Mouse (Mus musculus): Measurements from ENCODE around the gene Hbq1a. TPM values are rescaled to one million over a fixed set of nuclear protein-coding genes. Genes with fewer than 3 reads are reported as not detected.

Hbq1a gene
- polyA plus RNA-seq, 1 experiment from 2014 or later, result 6.1 TPM

DNA sequence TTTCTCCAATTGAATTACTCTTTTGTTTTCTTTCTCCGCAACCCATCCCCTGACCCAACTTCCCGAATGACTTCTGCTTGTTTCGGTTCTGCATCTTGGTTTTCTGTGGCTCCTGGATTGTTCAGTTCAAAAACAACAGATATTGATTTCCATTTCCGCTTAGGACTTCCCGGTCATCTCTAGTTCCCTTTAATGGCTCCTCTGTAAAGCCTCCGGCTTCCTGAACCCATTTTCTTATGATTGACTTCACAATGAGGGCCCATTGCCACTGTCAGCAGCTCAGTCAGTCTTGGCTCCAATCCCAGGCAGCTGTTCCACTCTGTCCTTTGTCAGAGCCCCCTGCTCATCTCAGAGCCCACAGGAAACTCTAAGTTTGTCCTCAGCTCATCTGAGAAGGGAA lies 31.2 kb downstream of the Hbq1a start:
- H3K4me1 ChIP-seq (replicated peaks), result 0 out of 2 replicates have a peak, but pooled peaks cover 4% of the 10 kb centered on the region
- WGBS (ENCODE audit: insufficient replicate concordance), result 35% methylated on average over 6 of the region's 6 CpGs
- no peak overlapping the region for H3K9ac ChIP-seq
- no peaks in the 10 kb centered on the region for H3K9me3 ChIP-seq (replicated peaks)
- no peak overlapping the region for H3K27ac ChIP-seq
- H3K27me3 ChIP-seq, result peaks cover 14% of the 10 kb centered on the region; the same call in 1 of the 2 replicates
- H3K36me3 ChIP-seq, result no peaks in the 10 kb centered on the region
- H3K4me3 ChIP-seq (replicated peaks), result no peak overlapping the region
- no peak overlapping the region for H3K4me2 ChIP-seq
- DNase-seq (no peak), ATAC-seq (ENCODE audit: low read depth) (no peak)

DNA sequence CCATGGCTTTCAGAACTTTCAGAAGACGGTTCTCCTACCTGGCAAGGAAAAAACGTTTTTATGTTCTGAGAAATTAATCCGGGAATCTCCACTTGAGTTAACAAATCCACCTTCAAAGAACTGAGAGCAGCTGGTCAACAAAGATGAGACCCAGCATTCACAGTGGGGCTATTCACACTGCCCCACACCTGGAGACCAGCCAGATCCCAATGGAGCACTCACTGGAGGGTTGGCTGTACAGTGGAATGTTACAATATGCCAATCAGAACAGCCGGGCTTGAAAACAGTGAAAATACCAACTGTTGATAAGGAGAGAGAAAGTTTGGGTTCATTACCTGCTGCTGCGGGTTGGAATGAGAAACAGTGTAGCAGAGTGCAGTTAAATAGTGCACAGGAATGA lies 32.0 kb downstream of the Hbq1a start:
- 53% methylated on average over 5 of the region's 5 CpGs for WGBS (ENCODE audit: insufficient replicate concordance)
- no peak overlapping the region for H3K27ac ChIP-seq
- no peak overlapping the region for H3K4me2 ChIP-seq
- no peak overlapping the region for H3K4me3 ChIP-seq (replicated peaks)
- H3K9ac ChIP-seq, result no peak overlapping the region
- no peak for DNase-seq
- no peaks in the 10 kb centered on the region for H3K9me3 ChIP-seq (replicated peaks)
- ATAC-seq (ENCODE audit: low read depth), result no peak
- H3K4me1 ChIP-seq (replicated peaks), result 0 out of 2 replicates have a peak, but pooled peaks cover 4% of the 10 kb centered on the region
- H3K27me3 ChIP-seq, result peaks cover 9% of the 10 kb centered on the region; the same call in 1 of the 2 replicates
- H3K36me3 ChIP-seq, result no peaks in the 10 kb centered on the region

DNA sequence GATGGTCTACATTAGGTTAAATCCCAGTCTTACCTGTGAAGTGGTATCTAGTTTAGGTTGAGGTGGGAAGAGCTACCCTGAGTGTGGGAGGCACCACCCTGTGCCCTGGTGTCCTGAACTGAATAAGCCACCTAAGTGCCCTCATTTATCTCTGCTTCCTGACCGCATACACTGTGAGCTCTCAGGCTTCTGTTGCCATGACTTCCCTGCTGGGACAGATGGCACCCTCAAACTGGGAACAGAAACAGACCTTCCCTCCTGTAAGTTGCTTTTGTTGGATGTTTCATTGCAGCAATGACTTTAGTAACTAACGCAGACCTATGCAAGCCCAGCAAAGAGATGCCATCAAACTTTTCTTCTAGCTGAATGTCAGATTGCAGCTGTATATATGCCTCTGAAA lies 33.4 kb downstream of the Hbq1a start:
- 0 out of 2 replicates have a peak, but pooled peaks cover 4% of the 10 kb centered on the region for H3K4me1 ChIP-seq (replicated peaks)
- peaks cover 2% of the 10 kb centered on the region; the same call in 1 of the 2 replicates for H3K27me3 ChIP-seq
- H3K4me3 ChIP-seq (replicated peaks), result no peak overlapping the region
- 61% methylated on average over 2 of the region's 2 CpGs for WGBS (ENCODE audit: insufficient replicate concordance)
- H3K9me3 ChIP-seq (replicated peaks), result no peaks in the 10 kb centered on the region
- DNase-seq, result no peak
- no peak overlapping the region for H3K9ac ChIP-seq
- no peak overlapping the region for H3K4me2 ChIP-seq
- H3K27ac ChIP-seq, result no peak overlapping the region
- ATAC-seq (ENCODE audit: low read depth), result no peak
- no peaks in the 10 kb centered on the region for H3K36me3 ChIP-seq

DNA sequence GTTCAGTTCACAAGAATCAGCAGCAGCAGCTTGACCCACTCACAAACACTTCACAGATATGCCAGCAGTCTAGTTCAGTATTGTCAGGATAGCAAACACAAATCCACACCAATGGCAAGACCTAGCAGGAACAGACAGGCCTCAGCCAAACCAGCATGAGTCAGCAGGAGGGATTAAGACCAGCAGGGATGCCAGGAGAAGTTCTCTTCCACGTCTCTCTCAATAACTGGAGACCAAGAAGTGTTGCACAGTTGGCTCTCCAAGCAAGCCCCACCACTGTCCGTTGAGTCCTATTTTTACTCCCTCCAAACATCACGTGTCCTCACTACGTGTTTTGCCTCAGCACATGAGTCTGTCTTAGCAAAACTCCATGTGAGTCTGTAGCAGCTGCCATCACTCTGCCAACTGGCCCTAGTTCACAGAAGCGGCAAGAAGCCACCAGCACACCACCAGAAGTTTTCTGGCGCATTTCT lies 36.6 kb downstream of the Hbq1a start:
- DNase-seq, result no peak
- no peak for ATAC-seq (ENCODE audit: low read depth)
- 70% methylated on average over 6 of the region's 6 CpGs for WGBS (ENCODE audit: insufficient replicate concordance)
- Histone ChIP-seq H3K27me3 (peaks cover 9% of the 10 kb centered on the region; the same call in 1 of the 2 replicates), H3K4me1 (replicated peaks) (no peaks in the 10 kb centered on the region), H3K9ac (no peak overlapping the region), H3K4me3 (replicated peaks) (no peak overlapping the region), H3K27ac (no peak overlapping the region), H3K9me3 (replicated peaks) (no peaks in the 10 kb centered on the region), H3K4me2 (no peak overlapping the region), H3K36me3 (no peaks in the 10 kb centered on the region)

DNA sequence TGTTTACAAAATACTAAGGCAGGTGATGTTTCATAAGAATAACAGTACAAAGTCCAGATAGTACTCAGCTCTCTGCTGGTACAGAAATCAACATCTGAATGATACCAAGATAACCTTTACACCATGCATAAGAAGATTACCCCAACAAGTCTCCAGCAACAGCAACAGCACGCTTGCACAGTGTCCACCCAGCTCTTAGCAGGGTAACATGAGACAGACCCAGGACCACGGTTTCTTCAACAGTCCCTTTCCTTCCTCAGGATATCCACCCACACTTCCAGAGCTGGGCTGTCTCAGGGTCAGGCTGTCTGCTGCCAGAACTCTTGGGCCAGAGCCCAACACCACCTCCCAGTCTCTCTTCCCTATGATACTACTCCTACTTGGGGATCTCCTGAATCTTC lies 39.3 kb downstream of the Hbq1a start:
- Histone ChIP-seq H3K9ac (no peak overlapping the region), H3K4me3 (replicated peaks) (no peak overlapping the region), H3K4me2 (no peak overlapping the region), H3K27ac (no peak overlapping the region), H3K27me3 (peaks cover 19% of the 10 kb centered on the region), H3K4me1 (replicated peaks) (peaks cover 9% of the 10 kb centered on the region), H3K9me3 (replicated peaks) (no peaks in the 10 kb centered on the region), H3K36me3 (no peaks in the 10 kb centered on the region)
- WGBS (ENCODE audit: insufficient replicate concordance), result 26% methylated on average over 2 of the region's 2 CpGs
- ATAC-seq (ENCODE audit: low read depth), result no peak
- no peak for DNase-seq

DNA sequence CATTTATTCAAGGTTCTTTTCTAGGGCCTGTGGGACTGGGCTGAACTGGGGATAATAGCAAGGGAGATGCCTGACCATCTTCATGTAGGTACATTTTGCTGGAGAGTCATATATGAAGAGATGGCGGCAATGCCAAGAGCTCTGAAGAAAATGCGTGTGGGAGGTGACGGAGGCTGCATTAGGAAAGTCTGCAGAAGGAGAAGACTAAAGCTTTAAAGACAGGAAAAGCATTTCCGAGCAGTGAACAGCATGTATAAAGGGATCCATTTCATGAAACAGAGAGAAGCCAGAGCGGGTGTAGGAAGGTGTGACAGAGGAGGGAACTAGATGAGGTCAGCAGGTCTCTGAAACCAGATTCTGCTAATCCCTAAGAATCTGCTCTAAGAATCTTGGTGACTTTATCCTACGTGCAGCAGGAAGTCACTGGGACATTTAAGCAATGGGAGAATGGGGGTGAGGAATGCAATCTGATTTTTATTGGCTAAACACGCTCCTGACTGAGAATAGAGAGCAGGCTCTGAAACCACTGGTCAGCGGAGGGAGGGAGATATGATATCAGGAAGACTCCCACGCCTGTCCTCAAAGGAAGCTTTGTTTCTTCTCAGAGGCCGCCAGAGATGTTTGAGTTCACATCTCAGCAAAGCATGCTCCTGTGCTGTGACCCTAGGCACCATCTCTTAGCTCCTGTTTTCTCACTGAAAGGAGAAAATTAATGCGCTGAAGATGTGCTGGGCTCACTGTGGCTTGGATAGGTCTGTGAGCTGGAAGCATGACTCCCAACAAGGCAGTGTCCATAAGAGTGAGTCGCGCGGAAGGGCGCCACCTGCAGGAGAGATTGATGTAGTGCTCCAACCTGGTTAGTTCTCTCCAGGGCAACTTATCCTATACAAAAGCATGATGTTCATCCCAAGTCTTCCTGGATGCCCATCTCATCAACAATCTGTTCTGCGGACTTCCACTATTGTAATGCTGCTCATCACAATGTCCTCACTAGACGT lies 40.9 kb downstream of the Hbq1a start:
- DNase-seq, result no peak
- H3K4me2 ChIP-seq, result no peak overlapping the region

DNA sequence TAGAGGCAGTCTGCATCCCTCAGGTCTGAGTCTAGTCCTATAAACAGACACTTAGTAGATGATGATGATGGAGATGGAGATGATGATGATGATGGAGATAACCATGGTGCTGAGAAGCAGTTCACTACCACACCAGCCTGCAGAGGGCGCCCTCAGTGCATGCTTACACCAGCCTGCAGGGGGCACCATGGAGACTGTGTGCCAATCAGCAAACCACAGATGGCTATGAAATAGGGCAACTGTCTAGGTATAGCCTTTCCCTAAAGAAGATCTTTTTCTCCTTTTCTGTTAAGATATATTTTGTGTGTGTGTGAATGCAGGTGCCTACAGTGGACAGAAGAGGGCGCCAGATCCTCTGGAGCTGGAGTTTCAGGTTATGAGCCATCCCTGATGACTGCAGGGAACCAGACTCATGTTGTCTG lies 42.9 kb downstream of the Hbq1a start:
- ATAC-seq (ENCODE audit: low read depth) (no peak), DNase-seq (peak; percentile 34)
- H3K9me3 ChIP-seq (replicated peaks), result no peaks in the 10 kb centered on the region
- 6% methylated on average over 2 of the region's 2 CpGs for WGBS (ENCODE audit: insufficient replicate concordance)
- H3K27me3 ChIP-seq, result peaks cover 54% of the 10 kb centered on the region
- H3K4me1 ChIP-seq (replicated peaks), result peaks cover 17% of the 10 kb centered on the region
- H3K4me2 ChIP-seq, result no peak overlapping the region
- no peak overlapping the region for H3K9ac ChIP-seq
- no peak overlapping the region for H3K27ac ChIP-seq
- no peak overlapping the region for H3K4me3 ChIP-seq (replicated peaks)
- H3K36me3 ChIP-seq, result no peaks in the 10 kb centered on the region

More for the DNA sequence above, 40.9 kb downstream of the Hbq1a start:
- H3K9ac ChIP-seq, result no peak overlapping the region
- ATAC-seq (ENCODE audit: low read depth), result peak; percentile 24; the same call in 1 of the 2 replicates
- H3K27ac ChIP-seq, result no peak overlapping the region
- 31% methylated on average over 17 of the region's 17 CpGs for WGBS (ENCODE audit: insufficient replicate concordance)
- H3K9me3 ChIP-seq (replicated peaks), result no peaks in the 10 kb centered on the region
- peaks cover 34% of the 10 kb centered on the region for H3K27me3 ChIP-seq
- H3K4me3 ChIP-seq (replicated peaks), result no peak overlapping the region
- H3K4me1 ChIP-seq (replicated peaks), result peaks cover 9% of the 10 kb centered on the region
- H3K36me3 ChIP-seq, result no peaks in the 10 kb centered on the region

DNA sequence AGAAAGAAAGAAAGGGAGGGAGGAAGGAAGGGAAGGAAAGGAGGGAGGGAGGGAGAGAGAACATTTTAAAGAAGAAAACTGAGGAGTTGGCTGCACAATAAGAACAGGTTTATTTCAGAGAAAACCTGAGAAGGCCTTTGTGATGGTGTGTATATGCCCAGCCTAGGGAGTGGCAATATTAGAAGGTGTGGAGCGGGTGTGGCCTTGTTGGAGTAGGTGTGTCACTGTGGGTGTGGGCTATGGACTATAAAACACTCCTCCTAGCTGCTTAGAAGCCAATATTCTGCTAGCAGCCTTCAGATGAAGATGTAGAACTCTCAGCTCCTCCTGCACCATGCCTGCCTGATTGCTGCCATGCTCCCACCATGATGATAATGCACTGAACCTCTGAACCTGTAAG lies 43.5 kb downstream of the Hbq1a start:
- H3K4me3 ChIP-seq (replicated peaks), result no peak overlapping the region
- no peak overlapping the region for H3K9ac ChIP-seq
- DNase-seq (no peak), ATAC-seq (ENCODE audit: low read depth) (no peak)
- peaks cover 60% of the 10 kb centered on the region for H3K27me3 ChIP-seq
- WGBS (ENCODE audit: insufficient replicate concordance), result 60% methylated on average over 1 of the region's 1 CpGs
- H3K4me2 ChIP-seq, result no peak overlapping the region
- no peaks in the 10 kb centered on the region for H3K36me3 ChIP-seq
- H3K4me1 ChIP-seq (replicated peaks), result peaks cover 23% of the 10 kb centered on the region
- H3K9me3 ChIP-seq (replicated peaks), result no peaks in the 10 kb centered on the region
- no peak overlapping the region for H3K27ac ChIP-seq

DNA sequence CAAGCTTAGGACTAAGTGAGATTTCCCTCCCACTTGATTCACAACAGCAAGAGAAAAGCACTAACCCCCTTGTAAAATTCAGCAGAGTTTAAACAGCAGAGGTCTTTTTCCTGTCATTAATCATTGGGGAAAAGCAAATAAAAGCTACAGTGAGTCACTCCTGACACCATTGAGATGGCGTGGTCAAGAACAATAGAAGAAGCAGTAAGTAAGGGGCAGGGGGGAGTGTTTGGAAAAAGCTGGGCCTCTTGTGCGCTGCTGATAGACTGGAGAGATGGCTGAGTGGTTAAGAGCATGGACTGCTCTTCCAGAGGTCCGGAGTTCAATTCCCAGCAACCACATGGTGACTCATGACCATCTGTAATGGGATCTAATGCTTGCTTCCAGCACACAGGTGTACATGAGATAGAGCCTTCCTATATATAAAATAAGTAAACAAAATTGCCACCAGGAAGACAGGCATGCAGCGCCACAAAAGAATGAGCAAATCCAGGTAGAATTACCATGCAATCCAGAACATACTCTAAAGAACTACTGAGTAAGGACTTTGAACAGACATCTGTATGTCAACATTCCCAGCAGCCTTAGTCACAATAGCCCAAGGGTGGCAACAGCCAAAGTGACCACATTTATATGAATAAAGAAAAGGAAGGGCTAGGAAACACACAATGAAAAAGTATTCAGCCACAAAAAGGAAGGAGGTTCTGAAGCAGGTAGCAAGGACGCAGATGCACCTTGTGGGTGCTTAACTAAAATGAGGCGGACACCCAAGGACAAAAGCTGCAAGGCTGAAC lies 45.8 kb downstream of the Hbq1a start:
- Histone ChIP-seq H3K4me2 (no peak overlapping the region), H3K36me3 (no peaks in the 10 kb centered on the region), H3K27ac (no peak overlapping the region), H3K27me3 (peaks cover 68% of the 10 kb centered on the region), H3K4me3 (replicated peaks) (no peak overlapping the region), H3K9ac (no peak overlapping the region), H3K9me3 (replicated peaks) (no peaks in the 10 kb centered on the region), H3K4me1 (replicated peaks) (peaks cover 34% of the 10 kb centered on the region)
- DNase-seq (no peak), ATAC-seq (ENCODE audit: low read depth) (no peak)
- 52% methylated on average over 6 of the region's 6 CpGs for WGBS (ENCODE audit: insufficient replicate concordance)

DNA sequence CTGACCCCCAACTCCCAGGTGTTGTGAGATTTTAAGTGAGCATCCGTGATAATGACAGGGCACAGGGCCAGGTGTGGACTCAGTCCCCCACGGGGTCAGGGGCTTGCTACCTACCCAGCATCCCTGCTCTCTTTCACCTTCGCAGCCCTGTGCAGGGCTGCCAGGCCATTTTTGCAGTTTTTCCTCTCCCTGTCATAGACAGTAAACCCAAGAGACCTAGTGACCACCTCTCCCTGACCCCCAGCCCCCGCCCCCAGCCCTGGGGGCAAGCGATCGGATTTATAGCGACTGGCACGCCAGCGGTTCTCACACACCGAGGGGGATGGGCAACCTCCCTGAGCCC lies 47.4 kb downstream of the Hbq1a start:
- peaks cover 34% of the 10 kb centered on the region for H3K4me1 ChIP-seq (replicated peaks)
- peak overlapping the region; percentile 70 for H3K9ac ChIP-seq
- H3K4me3 ChIP-seq (replicated peaks), result peak overlapping the region; percentile 65
- peaks cover 62% of the 10 kb centered on the region for H3K27me3 ChIP-seq
- no peaks in the 10 kb centered on the region for H3K9me3 ChIP-seq (replicated peaks)
- H3K36me3 ChIP-seq, result no peaks in the 10 kb centered on the region
- ATAC-seq (ENCODE audit: low read depth) (peak; percentile 18; the same call in 1 of the 2 replicates), DNase-seq (no peak)
- 6% methylated on average over 10 of the region's 10 CpGs for WGBS (ENCODE audit: insufficient replicate concordance)
- no peak overlapping the region for H3K27ac ChIP-seq
- H3K4me2 ChIP-seq, result peak overlapping the region; percentile 78

Data from liver, embryonic 13.5 days (tissue).